Mouse (Mus musculus): Measurements from ENCODE around the gene Fam8a1. TPM values are rescaled to one million over a fixed set of nuclear protein-coding genes. Genes with fewer than 3 reads are reported as not detected.

Fam8a1 gene
- polyA plus RNA-seq, 1 experiment from 2014 or later = 9.3 TPM

DNA sequence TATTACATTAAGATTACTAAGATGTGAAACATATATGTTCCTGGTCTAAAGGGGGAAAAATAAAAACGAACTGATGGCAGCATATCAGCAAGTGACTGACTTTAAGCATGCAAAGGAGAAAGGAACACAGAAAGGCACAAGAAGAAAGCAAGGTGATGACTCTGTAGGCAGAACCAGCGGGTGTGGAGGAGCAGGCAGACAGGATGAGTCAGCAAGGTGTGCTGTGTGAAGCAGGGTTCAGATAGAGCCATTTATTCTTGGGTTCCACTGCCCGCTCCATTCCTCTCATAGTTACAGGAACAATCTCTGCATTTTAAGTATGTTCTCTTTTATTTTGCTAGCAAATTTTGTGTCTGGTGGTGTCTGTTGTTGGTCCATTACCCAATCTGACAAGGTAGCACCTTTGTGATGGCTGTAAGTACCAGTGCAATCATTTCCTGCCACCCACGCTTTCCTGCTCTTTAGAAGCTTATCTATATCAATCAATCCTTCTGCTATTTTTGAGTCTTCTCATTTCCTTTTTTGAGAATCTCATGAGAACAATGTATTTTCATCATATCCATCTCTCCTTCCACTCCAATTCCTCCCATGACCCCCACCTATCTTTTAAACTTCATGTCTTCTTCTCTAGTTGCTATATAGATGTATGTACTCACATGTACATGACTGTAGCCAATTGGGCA lies 21.4 kb downstream of the Fam8a1 start:
- ATAC-seq (replicated peaks; ENCODE audit: low FRiP score) (no peak), DNase-seq (ENCODE audit: low spot score) (no peak)
- Histone ChIP-seq H3K9ac (ENCODE audit: low read length) (no peak overlapping the region), H3K4me1 (replicated peaks; ENCODE audit: control insufficient read depth, insufficient read depth, low read length) (no peaks in the 10 kb centered on the region), H3K27ac (ENCODE audit: low read depth, low read length) (no peak overlapping the region), H3K9me3 (ENCODE audit: control insufficient read depth, low read length) (no peaks in the 10 kb centered on the region), H3K36me3 (ENCODE audit: control insufficient read depth, insufficient read depth, low read length) (peaks cover 5% of the 10 kb centered on the region), H3K4me2 (ENCODE audit: low read depth, low read length, severe bottlenecking) (no peak overlapping the region), H3K27me3 (ENCODE audit: control insufficient read depth, insufficient read depth, low read length) (no peaks in the 10 kb centered on the region), H3K4me3 (ENCODE audit: low read depth, low read length) (no peak overlapping the region)
- whole genome bisulfite sequencing = 96% methylated on average over 4 of the region's 4 CpGs

DNA sequence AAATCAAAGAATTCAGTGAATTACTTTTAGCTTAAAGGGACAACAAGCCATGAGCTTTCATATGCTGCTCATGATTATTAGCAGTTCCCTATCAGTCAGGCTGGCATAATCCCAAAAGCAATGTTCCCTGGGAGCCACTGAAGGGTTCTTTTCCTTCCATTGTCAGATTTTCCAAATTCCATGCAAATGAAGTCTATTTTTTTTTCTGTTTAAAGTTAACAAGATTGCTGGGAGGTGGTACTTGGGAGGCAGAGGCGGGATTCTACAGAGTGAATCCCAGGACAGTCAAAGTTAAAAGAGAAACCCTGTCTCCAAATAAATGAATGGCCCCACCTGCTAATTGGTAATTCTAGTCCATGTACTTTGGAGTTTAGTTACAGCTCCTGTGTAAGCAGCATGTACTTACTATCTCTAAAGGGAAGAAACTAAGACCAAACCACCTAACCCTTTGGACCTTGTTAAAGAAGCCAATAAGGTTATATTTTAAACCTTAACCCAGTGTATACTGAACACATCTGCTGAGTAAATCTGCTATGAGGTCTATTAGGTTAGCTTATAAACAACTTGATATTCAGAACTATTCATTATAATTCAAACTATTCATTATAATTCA lies 26.1 kb downstream of the Fam8a1 start:
- H3K27ac ChIP-seq (ENCODE audit: low read depth, low read length) = no peak overlapping the region
- no peak overlapping the region for H3K4me2 ChIP-seq (ENCODE audit: low read depth, low read length, severe bottlenecking)
- H3K4me1 ChIP-seq (replicated peaks; ENCODE audit: control insufficient read depth, insufficient read depth, low read length) = no peaks in the 10 kb centered on the region
- peaks cover 5% of the 10 kb centered on the region for H3K36me3 ChIP-seq (ENCODE audit: control insufficient read depth, insufficient read depth, low read length)
- H3K4me3 ChIP-seq (ENCODE audit: low read depth, low read length) = no peak overlapping the region
- ATAC-seq (replicated peaks; ENCODE audit: low FRiP score) = no peak
- no peaks in the 10 kb centered on the region for H3K9me3 ChIP-seq (ENCODE audit: control insufficient read depth, low read length)
- H3K9ac ChIP-seq (ENCODE audit: low read length) = no peak overlapping the region
- WGBS = 65% methylated on average over 1 of the region's 1 CpGs
- DNase-seq (ENCODE audit: low spot score) = no peak
- H3K27me3 ChIP-seq (ENCODE audit: control insufficient read depth, insufficient read depth, low read length) = no peaks in the 10 kb centered on the region

DNA sequence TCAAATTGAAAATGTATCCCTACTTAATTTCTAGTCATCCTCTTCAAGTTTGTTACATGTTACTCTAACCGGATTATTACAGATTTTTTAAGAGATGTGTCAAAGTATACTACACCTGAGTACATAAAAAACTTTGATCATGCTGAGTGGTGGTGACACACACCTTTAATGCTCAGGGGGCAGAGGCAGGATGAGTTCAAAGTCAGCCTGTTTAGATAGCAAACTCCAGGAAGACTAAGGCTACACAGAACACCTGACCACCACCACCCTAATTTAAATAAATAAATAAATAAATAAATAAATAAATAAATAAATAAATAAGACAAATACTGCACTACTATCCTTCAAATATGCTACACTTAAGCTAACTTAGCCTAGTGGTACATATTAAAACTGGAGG lies 26.6 kb downstream of the Fam8a1 start:
- Histone ChIP-seq H3K9ac (ENCODE audit: low read length) (no peak overlapping the region), H3K27me3 (ENCODE audit: control insufficient read depth, insufficient read depth, low read length) (no peaks in the 10 kb centered on the region), H3K4me2 (ENCODE audit: low read depth, low read length, severe bottlenecking) (no peak overlapping the region), H3K27ac (ENCODE audit: low read depth, low read length) (no peak overlapping the region), H3K4me1 (replicated peaks; ENCODE audit: control insufficient read depth, insufficient read depth, low read length) (no peaks in the 10 kb centered on the region), H3K4me3 (ENCODE audit: low read depth, low read length) (no peak overlapping the region), H3K36me3 (ENCODE audit: control insufficient read depth, insufficient read depth, low read length) (peaks cover 5% of the 10 kb centered on the region), H3K9me3 (ENCODE audit: control insufficient read depth, low read length) (no peaks in the 10 kb centered on the region)
- DNase-seq (ENCODE audit: low spot score) (no peak), ATAC-seq (replicated peaks; ENCODE audit: low FRiP score) (no peak)
- 89% methylated on average over 1 of the region's 1 CpGs for WGBS

DNA sequence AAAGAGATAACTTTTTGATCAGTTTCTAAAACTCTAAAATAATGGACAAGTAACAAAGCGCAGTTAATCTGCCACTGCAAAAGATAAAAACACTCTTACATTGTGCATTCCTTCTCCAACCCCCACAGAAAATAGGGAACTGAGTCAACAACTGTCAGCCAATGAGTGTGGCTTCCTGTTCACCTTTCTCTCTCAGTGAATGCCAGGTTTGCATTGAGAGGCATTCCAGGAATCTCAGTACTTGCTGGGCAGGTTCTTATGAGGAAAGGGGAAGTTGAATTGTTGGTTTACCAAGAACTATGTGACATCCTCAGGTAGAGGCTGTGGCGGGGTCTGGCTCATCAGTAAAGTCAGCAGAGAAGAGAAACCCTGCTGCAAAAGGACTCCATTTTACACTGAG lies 27.5 kb downstream of the Fam8a1 start:
- no peak for ATAC-seq (replicated peaks; ENCODE audit: low FRiP score)
- H3K9ac ChIP-seq (ENCODE audit: low read length) = no peak overlapping the region
- peaks cover 5% of the 10 kb centered on the region for H3K36me3 ChIP-seq (ENCODE audit: control insufficient read depth, insufficient read depth, low read length)
- 86% methylated on average over 2 of the region's 2 CpGs for WGBS
- H3K4me3 ChIP-seq (ENCODE audit: low read depth, low read length) = no peak overlapping the region
- H3K27me3 ChIP-seq (ENCODE audit: control insufficient read depth, insufficient read depth, low read length) = no peaks in the 10 kb centered on the region
- no peak overlapping the region for H3K4me2 ChIP-seq (ENCODE audit: low read depth, low read length, severe bottlenecking)
- H3K9me3 ChIP-seq (ENCODE audit: control insufficient read depth, low read length) = no peaks in the 10 kb centered on the region
- no peak for DNase-seq (ENCODE audit: low spot score)
- H3K27ac ChIP-seq (ENCODE audit: low read depth, low read length) = no peak overlapping the region
- H3K4me1 ChIP-seq (replicated peaks; ENCODE audit: control insufficient read depth, insufficient read depth, low read length) = no peaks in the 10 kb centered on the region

DNA sequence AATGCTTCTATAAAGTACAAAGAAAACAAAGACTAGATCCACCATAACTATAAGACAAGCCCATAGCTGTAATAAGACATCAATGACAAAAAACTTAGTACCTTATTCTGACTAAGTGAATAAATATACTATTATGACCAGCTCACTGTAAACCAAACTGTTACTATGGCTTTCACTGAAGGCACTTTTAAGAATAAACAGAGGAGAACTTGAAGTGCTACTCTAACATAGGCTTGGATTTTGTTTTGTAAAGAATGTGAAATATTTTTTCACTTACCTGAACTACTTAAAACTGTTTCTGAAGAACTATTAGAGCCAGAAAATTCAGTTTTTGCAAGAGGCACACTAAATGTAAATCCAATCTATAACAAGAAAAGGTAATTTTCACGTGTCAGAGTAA lies 30.1 kb downstream of the Fam8a1 start:
- H3K9ac ChIP-seq (ENCODE audit: low read length) = no peak overlapping the region
- DNase-seq (ENCODE audit: low spot score) = no peak
- ATAC-seq (replicated peaks; ENCODE audit: low FRiP score) = no peak
- H3K27me3 ChIP-seq (ENCODE audit: control insufficient read depth, insufficient read depth, low read length) = no peaks in the 10 kb centered on the region
- no peaks in the 10 kb centered on the region for H3K9me3 ChIP-seq (ENCODE audit: control insufficient read depth, low read length)
- 88% methylated on average over 1 of the region's 1 CpGs for WGBS
- no peak overlapping the region for H3K27ac ChIP-seq (ENCODE audit: low read depth, low read length)
- no peak overlapping the region for H3K4me3 ChIP-seq (ENCODE audit: low read depth, low read length)
- H3K4me2 ChIP-seq (ENCODE audit: low read depth, low read length, severe bottlenecking) = no peak overlapping the region
- H3K4me1 ChIP-seq (replicated peaks; ENCODE audit: control insufficient read depth, insufficient read depth, low read length) = no peaks in the 10 kb centered on the region
- peaks cover under 1% of the 10 kb centered on the region; the same call in 1 of the 2 replicates for H3K36me3 ChIP-seq (ENCODE audit: control insufficient read depth, insufficient read depth, low read length)

DNA sequence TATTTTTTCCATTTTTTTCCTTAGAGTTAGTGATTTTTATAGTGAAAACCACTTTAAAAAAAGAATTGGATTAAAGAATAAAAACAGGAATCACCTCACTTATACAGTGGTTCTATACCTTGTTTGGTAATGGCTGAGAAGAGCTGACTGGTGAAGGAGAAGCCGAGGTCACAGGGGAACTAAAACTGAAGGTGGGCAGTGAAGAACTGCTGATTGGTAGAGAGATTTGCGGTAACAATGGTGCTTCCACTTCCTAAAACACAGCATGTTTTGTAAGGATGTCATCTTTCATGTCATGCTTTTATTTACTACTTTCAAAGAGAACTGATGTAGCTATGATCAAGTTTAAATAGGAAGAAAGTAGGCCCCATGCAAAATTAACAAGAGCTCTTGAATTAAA lies 32.2 kb downstream of the Fam8a1 start:
- no peak for DNase-seq (ENCODE audit: low spot score)
- WGBS = 96% methylated on average over 2 of the region's 2 CpGs
- no peak for ATAC-seq (replicated peaks; ENCODE audit: low FRiP score)
- Histone ChIP-seq H3K9me3 (ENCODE audit: control insufficient read depth, low read length) (no peaks in the 10 kb centered on the region), H3K4me2 (ENCODE audit: low read depth, low read length, severe bottlenecking) (no peak overlapping the region), H3K27ac (ENCODE audit: low read depth, low read length) (no peak overlapping the region), H3K4me1 (replicated peaks; ENCODE audit: control insufficient read depth, insufficient read depth, low read length) (no peaks in the 10 kb centered on the region), H3K36me3 (ENCODE audit: control insufficient read depth, insufficient read depth, low read length) (peaks cover 3% of the 10 kb centered on the region; the same call in 1 of the 2 replicates), H3K4me3 (ENCODE audit: low read depth, low read length) (no peak overlapping the region), H3K9ac (ENCODE audit: low read length) (no peak overlapping the region), H3K27me3 (ENCODE audit: control insufficient read depth, insufficient read depth, low read length) (no peaks in the 10 kb centered on the region)

DNA sequence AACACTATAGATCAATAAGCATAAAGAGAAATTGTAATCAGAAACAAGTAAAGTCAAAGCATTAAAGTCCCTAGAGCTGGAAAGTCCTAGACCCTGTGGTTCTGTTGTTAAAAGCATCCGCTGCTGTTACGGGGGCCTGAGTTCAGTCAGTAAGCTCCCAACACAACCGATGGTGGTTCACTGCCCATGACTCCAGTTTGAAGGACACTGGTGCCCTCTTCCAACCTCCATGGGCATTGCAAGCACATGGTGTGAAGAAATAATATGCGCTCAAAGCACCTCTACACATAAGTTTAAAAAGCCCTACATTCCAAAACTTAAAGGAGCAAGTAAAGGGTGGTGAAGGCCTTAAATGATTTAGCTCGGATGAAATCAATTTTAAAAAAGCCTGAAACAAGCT lies 33.8 kb downstream of the Fam8a1 start:
- no peak for DNase-seq (ENCODE audit: low spot score)
- H3K36me3 ChIP-seq (ENCODE audit: control insufficient read depth, insufficient read depth, low read length) = peaks cover 3% of the 10 kb centered on the region; the same call in 1 of the 2 replicates
- 83% methylated on average over 5 of the region's 5 CpGs for WGBS

DNA sequence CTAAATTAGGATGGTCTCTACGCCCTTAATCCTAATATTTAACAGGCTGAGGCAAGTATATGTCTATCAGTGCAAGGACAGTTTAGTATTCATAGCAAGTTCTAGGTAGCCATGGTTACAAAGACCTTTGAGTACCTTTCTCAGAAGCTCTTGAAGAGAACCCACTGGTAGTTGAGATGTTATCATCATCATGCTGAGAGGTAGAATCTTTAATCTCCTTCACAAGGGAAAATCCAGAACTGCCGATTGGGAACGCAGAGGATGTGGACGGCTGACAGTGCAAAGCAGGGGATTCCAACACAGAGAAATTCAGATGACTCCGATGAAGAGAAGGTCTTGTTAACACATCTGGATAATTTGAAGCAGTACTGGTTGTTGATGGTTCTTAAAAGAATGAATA lies 44.2 kb downstream of the Fam8a1 start:
- 89% methylated on average over 5 of the region's 5 CpGs for WGBS
- DNase-seq (ENCODE audit: low spot score) (no peak), ATAC-seq (replicated peaks; ENCODE audit: low FRiP score) (no peak)
- H3K27ac ChIP-seq (ENCODE audit: low read depth, low read length) = no peak overlapping the region
- no peak overlapping the region for H3K4me2 ChIP-seq (ENCODE audit: low read depth, low read length, severe bottlenecking)
- no peaks in the 10 kb centered on the region for H3K9me3 ChIP-seq (ENCODE audit: control insufficient read depth, low read length)
- H3K36me3 ChIP-seq (ENCODE audit: control insufficient read depth, insufficient read depth, low read length) = peaks cover 4% of the 10 kb centered on the region; the same call in 1 of the 2 replicates
- no peaks in the 10 kb centered on the region for H3K4me1 ChIP-seq (replicated peaks; ENCODE audit: control insufficient read depth, insufficient read depth, low read length)
- H3K4me3 ChIP-seq (ENCODE audit: low read depth, low read length) = no peak overlapping the region
- no peaks in the 10 kb centered on the region for H3K27me3 ChIP-seq (ENCODE audit: control insufficient read depth, insufficient read depth, low read length)
- no peak overlapping the region for H3K9ac ChIP-seq (ENCODE audit: low read length)

More for the DNA sequence above, 33.8 kb downstream of the Fam8a1 start:
- Histone ChIP-seq H3K4me1 (replicated peaks; ENCODE audit: control insufficient read depth, insufficient read depth, low read length) (no peaks in the 10 kb centered on the region), H3K9me3 (ENCODE audit: control insufficient read depth, low read length) (no peaks in the 10 kb centered on the region), H3K9ac (ENCODE audit: low read length) (no peak overlapping the region), H3K4me3 (ENCODE audit: low read depth, low read length) (no peak overlapping the region), H3K27me3 (ENCODE audit: control insufficient read depth, insufficient read depth, low read length) (no peaks in the 10 kb centered on the region), H3K4me2 (ENCODE audit: low read depth, low read length, severe bottlenecking) (no peak overlapping the region), H3K27ac (ENCODE audit: low read depth, low read length) (no peak overlapping the region)
- no peak for ATAC-seq (replicated peaks; ENCODE audit: low FRiP score)

All from forebrain, embryonic 11.5 days (tissue).